Mouse (Mus musculus): ENCODE results near the gene Il3ra.

The Il3ra gene

GRCm38 (mm10) chr14:14345948-14346812, at the start of gene Il3ra:
TSS of gene Il3ra (plus strand) at chr14:14346275.
- DNase-seq (ENCODE audit: low spot score in 2 of 2): peak; percentile 40 to 58

GRCm38 (mm10) chr14:14308938-14309337, 37.1 kb upstream of the Il3ra start:
- no peak for DNase-seq (ENCODE audit: low spot score in 2 of 2)

GRCm38 (mm10) chr14:14309416-14309815, 36.7 kb upstream of the Il3ra start:
- DNase-seq (ENCODE audit: low spot score in 2 of 2): no peak

GRCm38 (mm10) chr14:14322528-14322927, 23.5 kb upstream of the Il3ra start, which contains the start of gene Olfr31:
TSS of gene Olfr31 (plus strand) at chr14:14322828.
- DNase-seq (ENCODE audit: low spot score in 2 of 2): no peak

- DNase-seq (ENCODE audit: low spot score in 2 of 2): peak; percentile 76 to 88
Observed at GRCm38 (mm10) chr14:14345113-14345871, 783 bp upstream of the Il3ra start.

- no peak for DNase-seq (ENCODE audit: low spot score in 2 of 2)
Observed at GRCm38 (mm10) chr14:14346813-14347100, 682 bp downstream of the Il3ra start.

GRCm38 (mm10) chr14:14347151-14347835, 1.2 kb downstream of the Il3ra start:
- DNase-seq (ENCODE audit: low spot score in 2 of 2): peak in 1 of 2 experiments; percentile 11

GRCm38 (mm10) chr14:14347836-14348621, 2.0 kb downstream of the Il3ra start:
- peak in 1 of 2 experiments; percentile 5 for DNase-seq (ENCODE audit: low spot score in 2 of 2)

- DNase-seq (ENCODE audit: low spot score in 2 of 2): no peak
Observed at GRCm38 (mm10) chr14:14348674-14349401, 2.8 kb downstream of the Il3ra start.

GRCm38 (mm10) chr14:14349485-14350262, 3.6 kb downstream of the Il3ra start:
- peak in 1 of 2 experiments; percentile 6 for DNase-seq (ENCODE audit: low spot score in 2 of 2)

GRCm38 (mm10) chr14:14350263-14351147, 4.4 kb downstream of the Il3ra start:
- DNase-seq (ENCODE audit: low spot score in 2 of 2): no peak

GRCm38 (mm10) chr14:14351148-14351455, 5.0 kb downstream of the Il3ra start:
- DNase-seq (ENCODE audit: low spot score in 2 of 2): no peak

GRCm38 (mm10) chr14:14351721-14352590, 5.9 kb downstream of the Il3ra start:
- DNase-seq (ENCODE audit: low spot score in 2 of 2): no peak

- no peak for DNase-seq (ENCODE audit: low spot score in 2 of 2)
Observed at GRCm38 (mm10) chr14:14352606-14353005, 6.5 kb downstream of the Il3ra start.

GRCm38 (mm10) chr14:14353081-14353732, 7.1 kb downstream of the Il3ra start:
- DNase-seq (ENCODE audit: low spot score in 2 of 2): no peak

- DNase-seq (ENCODE audit: low spot score in 2 of 2): no peak
Observed at GRCm38 (mm10) chr14:14353740-14354510, 7.8 kb downstream of the Il3ra start.

Data from spleen, postnatal 14 days (tissue).